Comparison of ENCODE assay signal across 17 mouse cellular contexts in genomic region chr14:62865405-62865804, GRCm38 (mm10). TPM values are rescaled to one million over a fixed set of nuclear protein-coding genes. Genes with fewer than 3 reads are reported as not detected.
DNase-seq lines count a peak whose midpoint lies in the region; ATAC-seq and TF ChIP-seq lines count a peak whose summit lies in the region.
"Had no signal": no experiment of that assay in that cellular context is flagged by ENCODE, and none has a peak within 500 bp of the region (broad histone marks: within the 10 kb centered on the region; RNA-seq: fewer than 3 reads in every experiment).

No protein-coding gene starts in this region.

- H3K36me3 ChIP-seq in kidney, embryonic 15.5 days, result peaks cover 6% of the 10 kb centered on the region; the same call in 1 of the 2 replicates
- no peaks in the 10 kb centered on the region for H3K36me3 ChIP-seq in spleen, adult 2 months (ENCODE audit: control insufficient read depth, insufficient read depth, low read length)
- H3K36me3 ChIP-seq: lung, embryonic 15.5 days; midbrain, embryonic 15.5 days had no signal

- WGBS in kidney, embryonic 15.5 days, result 77% methylated on average over 2 of the region's 2 CpGs
- WGBS in spleen, adult 2 months, result 14% methylated on average over 2 of the region's 2 CpGs

- no peaks in the 10 kb centered on the region for H3K27me3 ChIP-seq in kidney, embryonic 15.5 days
- no peaks in the 10 kb centered on the region for H3K27me3 ChIP-seq in spleen, adult 2 months (ENCODE audit: control insufficient read depth, insufficient read depth, low read length)
- H3K27me3 ChIP-seq: lung, embryonic 15.5 days; midbrain, embryonic 15.5 days had no signal

- TF ChIP-seq POLR2A in spleen, adult 2 months (IDR thresholded peaks at IDR 0.05; ENCODE audit: low read depth, low read length), result no peak

- DNase-seq in kidney, adult 8-10 months, result no peak
- peak; percentile 28 to 45 for DNase-seq in spleen, adult 2 months (ENCODE audit: low read depth in 1 of 2, low spot score in 2 of 2)
- DNase-seq in spleen, adult 18-20 months, result no peak
- no peak for DNase-seq in adrenal gland, postnatal 36 days
- DNase-seq in thymus, postnatal 14 days, result no peak
- DNase-seq: adrenal gland, postnatal 25 days; cerebellum, adult 18-20 months; heart, postnatal 14 days; kidney, adult 2 months; left cerebral cortex, postnatal 4 days; right cerebral cortex, adult 18-20 months; thymus, postnatal 4 days had no signal

- ATAC-seq in kidney, embryonic 15.5 days (replicated peaks; ENCODE audit: low FRiP score), result no peak
- ATAC-seq in common myeloid progenitor, adult 5-6 weeks (replicated peaks; ENCODE audit: low read depth, poor library complexity, severe bottlenecking), result peak; percentile 70
- ATAC-seq: midbrain, embryonic 15.5 days had no signal

- H3K4me1 ChIP-seq in kidney, embryonic 15.5 days, result peaks cover 10% of the 10 kb centered on the region; the same call in 1 of the 2 replicates
- peaks cover 40% of the 10 kb centered on the region for H3K4me1 ChIP-seq in spleen, adult 2 months (ENCODE audit: control insufficient read depth, insufficient read depth, insufficient read length)

- H3K4me2 ChIP-seq in kidney, embryonic 15.5 days, result no peak overlapping the region
- H3K4me2 ChIP-seq: lung, embryonic 15.5 days; midbrain, embryonic 15.5 days had no signal

- no peak for TF ChIP-seq CTCF in spleen, adult 2 months (IDR thresholded peaks at IDR 0.05; ENCODE audit: extremely low read depth, insufficient read depth, insufficient read length, insufficient replicate concordance)

- no peak overlapping the region for H3K9ac ChIP-seq in kidney, embryonic 15.5 days
- H3K9ac ChIP-seq: lung, embryonic 15.5 days; midbrain, embryonic 15.5 days had no signal

- H3K27ac ChIP-seq in kidney, embryonic 15.5 days, result peak overlapping the region; percentile 23; the same call in 1 of the 2 replicates
- H3K27ac ChIP-seq in spleen, adult 2 months (ENCODE audit: insufficient read depth, low read length), result peak overlapping the region; percentile 82
- H3K27ac ChIP-seq: lung, embryonic 15.5 days; midbrain, embryonic 15.5 days had no signal

- H3K9me3 ChIP-seq in kidney, embryonic 15.5 days (replicated peaks), result no peaks in the 10 kb centered on the region; the same call in 1 of the 2 replicates
- H3K9me3 ChIP-seq: lung, embryonic 15.5 days; midbrain, embryonic 15.5 days had no signal

- H3K4me3 ChIP-seq in kidney, embryonic 15.5 days (replicated peaks), result no peak overlapping the region
- no peak overlapping the region for H3K4me3 ChIP-seq in spleen, adult 2 months (ENCODE audit: extremely low read depth, insufficient read depth, insufficient read length)
- H3K4me3 ChIP-seq: erythroblast, embryonic 14.5 days; lung, embryonic 15.5 days; midbrain, embryonic 15.5 days had no signal

RNA-seq across cellular contexts. Expression of gene Wdfy2, which starts 27.9 kb away (rescaled TPM):
- 7.3 and 7.9 TPM in 2 replicates for polyA plus RNA-seq in kidney, embryonic 15.5 days (2015; fragmentation: Nextera tagmentation; extraction: Ambion mirVana)
- polyA plus RNA-seq in spleen, adult 2 months (2012; rRNA removed), result 7.7 and 9.5 TPM in 2 replicates
- total RNA-seq in common myeloid progenitor, adult 5-6 weeks (2017), result 15.0 and 15.3 TPM in 2 replicates
- 10 to 100 TPM; 33.4 to 41.0 TPM for total RNA-seq in adrenal gland, postnatal 36 days (2021)

Comparison
In these comparisons a context has a peak if more than half of its experiments do, and no peak if none do; other contexts are left out.
1. DNase-seq: peak in spleen, adult 2 months (2 of 2); none in kidney, adult 8-10 months (0 of 2), spleen, adult 18-20 months (0 of 2), adrenal gland, postnatal 36 days (0 of 2) and thymus, postnatal 14 days (single experiment).